Mouse (Mus musculus) embryonic fibroblast, embryonic 13.5 days (primary cell): ENCODE results near the gene Lix1l.

Experiments used
- CTCF ChIP-seq: IDR thresholded peaks from 2 replicates; pipeline ENCODE4 v1.5.1; 2011; ENCODE audit warnings: mild to moderate bottlenecking, control low read depth, low read length, moderate library complexity, borderline replicate concordance; ENCODE audit not compliant: insufficient read depth
- POLR2A ChIP-seq: IDR thresholded peaks from 2 replicates; pipeline ENCODE4 v1.6.1; 2011; ENCODE audit warnings: low read depth, mild to moderate bottlenecking, control low read depth, low read length, moderate library complexity

DNA sequence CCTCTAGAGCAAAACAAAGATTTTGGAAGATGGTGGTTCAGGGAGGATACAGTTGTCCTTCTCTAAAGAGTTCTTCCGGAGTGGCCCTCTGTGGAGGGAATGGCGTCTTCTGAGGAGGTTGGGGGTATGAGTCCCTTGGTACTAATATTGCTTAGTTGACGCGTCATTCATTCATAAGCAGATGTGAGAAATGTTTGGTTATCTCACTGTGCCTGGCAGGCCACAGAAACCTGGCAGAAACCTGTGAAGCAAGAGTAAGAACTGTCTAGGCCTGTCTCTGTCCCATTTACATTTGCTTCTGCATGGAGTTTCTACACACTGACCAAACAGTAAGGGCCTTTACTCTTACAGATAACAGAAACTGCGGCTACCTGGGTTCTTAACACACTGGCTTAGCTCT lies 70.6 kb downstream of the Lix1l start:
- TF ChIP-seq CTCF, result no peak
- no peak for TF ChIP-seq POLR2A
